Mouse (Mus musculus): Measurements from ENCODE around the gene Zfp526.
"Not testable (repeated sequence)": the region's sequence is repeated elsewhere in the genome, so short reads cannot be mapped to it uniquely, and the experiment has no call there.

Zfp526 gene

DNA sequence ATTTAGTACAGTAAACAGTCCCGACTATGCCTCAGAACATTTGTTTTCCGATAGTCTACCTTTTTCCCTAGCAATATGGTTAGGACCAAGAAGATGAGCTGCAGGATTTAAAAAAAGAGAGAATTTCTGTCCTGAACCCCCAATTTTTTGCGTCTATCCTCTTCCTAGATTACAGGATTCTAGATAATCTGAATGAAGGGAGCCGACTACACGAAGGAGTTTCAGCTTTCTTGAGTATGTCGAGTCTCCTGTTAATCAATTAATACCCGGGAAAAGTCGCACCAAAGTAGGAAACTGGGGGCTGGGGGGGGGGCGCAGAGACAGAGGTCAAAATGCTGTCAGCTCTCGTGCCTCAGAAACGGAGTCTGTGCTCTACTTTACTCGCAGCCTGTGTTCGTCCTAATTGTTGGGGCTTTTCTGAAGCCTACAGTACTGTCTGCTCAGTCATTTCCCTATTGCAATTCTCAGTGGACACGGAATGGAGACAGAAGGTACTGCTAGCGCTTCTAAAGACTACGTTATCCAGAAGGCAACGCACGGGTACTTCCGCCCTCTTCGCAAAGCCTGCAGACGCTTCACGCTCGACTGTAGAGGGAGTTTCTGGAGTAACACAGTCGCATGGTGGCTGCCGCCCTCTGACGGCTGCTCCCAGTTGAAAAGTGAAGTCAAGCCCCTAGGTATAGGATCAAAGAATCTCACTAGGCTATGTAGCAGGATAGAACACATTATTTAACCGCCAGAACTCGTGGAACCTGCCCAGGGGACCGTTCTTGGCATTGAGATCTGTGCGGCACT is 17.8 kb downstream of the Zfp526 start:
- DNase-seq (ENCODE audit: low spot score in 2 of 2) = peak; percentile 90 to 93

DNA sequence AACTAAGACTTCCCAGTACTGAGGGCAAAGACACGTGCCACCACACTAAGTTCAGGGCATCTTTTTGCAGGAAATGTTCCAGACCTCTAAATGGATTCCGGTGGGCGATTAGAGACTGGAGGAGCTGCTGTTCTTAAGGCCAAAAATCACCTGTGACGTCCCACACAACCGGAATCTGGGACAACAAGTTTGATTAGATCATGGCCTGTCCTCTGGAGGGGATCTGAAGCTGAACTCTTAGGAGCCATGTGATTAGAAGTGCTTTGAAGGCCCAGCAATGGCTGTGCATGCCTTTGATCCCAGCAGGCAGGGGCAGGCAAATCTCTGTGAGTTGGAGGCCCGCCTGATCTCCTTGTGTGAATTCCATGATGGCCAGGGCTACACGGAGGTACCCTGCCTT is 19.4 kb downstream of the Zfp526 start:
- no peak for DNase-seq (ENCODE audit: low spot score in 2 of 2)

DNA sequence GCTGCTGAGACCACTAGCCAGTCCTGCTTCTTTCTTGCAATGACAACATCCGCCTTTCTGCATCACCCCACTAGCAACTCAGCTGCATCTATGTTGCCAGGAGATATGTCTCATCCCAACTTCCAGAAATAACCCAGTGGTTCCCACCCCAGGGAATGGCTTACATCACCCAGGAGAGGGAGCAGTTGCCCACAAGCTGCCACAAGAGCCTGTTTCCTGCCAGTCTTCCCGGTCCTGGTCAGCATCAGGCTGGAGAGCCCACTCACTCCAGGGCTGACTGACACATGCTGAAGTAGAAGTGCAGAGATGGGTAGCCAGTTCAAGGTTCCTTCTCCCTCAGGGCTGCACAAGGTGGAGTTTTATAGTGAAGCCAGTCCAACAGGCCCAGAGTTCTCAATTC is 19.8 kb downstream of the Zfp526 start:
- no peak for DNase-seq (ENCODE audit: low spot score in 2 of 2)

DNA sequence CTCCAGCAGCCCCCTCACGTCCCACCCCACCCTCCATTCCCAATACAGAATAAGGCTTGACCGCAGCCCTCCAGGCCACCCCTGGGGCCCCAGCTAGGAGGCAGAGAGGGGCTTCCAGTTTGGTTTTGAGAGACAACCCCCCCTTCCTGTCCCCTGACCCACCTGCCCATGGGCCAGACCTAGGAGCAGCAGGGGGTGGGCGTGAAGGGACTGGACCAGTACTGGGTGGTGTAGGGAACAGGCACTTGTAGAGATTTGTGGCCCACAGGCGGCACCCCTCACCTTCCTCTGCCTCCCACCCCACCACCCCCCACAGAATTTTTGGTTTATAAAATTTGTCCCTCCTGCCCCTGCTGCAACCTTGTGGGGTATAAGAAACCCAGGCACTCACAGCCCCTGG is 22.1 kb downstream of the Zfp526 start:
- no peak for DNase-seq (ENCODE audit: low spot score in 2 of 2)

DNA sequence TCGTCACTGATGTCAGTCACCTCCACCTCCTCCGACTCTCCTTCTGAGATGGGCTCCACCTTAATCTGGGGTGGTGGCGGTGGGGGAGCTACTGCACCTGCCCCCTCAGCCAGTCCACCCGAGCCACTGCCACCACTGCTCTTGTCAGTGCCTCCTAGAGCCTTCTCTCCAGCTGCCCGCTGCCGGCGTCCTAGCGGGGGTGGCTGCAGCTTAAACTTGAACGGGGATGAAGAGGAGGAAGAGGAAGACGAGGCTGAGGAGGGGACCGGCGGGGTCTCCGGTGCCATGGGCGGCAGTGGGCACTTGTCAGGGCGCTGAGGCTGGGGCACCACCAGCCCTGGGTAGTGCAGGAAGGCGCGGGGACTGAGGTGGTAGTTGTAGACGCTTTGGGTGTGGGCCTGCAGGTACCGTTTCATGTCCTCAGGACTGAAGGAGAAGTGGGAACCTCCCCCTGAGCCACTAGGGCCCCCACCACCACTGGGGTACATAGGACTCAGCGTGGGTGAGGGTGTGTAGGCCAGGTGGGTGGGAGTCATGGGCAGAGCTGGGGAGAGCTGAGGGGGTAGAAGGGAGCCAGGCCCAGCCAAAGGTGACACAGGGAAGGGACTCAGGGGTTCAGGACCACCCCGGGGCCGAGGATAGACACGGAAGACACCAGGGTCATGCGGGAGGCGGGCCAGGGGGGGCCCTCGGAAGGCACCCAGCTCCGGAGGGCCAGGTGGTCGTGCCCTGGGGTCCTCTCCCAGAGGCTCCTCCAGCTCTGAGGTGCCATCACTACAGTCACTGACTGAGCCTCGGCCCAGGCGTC is 23.5 kb downstream of the Zfp526 start:
- DNase-seq (ENCODE audit: low spot score in 2 of 2) = no peak

DNA sequence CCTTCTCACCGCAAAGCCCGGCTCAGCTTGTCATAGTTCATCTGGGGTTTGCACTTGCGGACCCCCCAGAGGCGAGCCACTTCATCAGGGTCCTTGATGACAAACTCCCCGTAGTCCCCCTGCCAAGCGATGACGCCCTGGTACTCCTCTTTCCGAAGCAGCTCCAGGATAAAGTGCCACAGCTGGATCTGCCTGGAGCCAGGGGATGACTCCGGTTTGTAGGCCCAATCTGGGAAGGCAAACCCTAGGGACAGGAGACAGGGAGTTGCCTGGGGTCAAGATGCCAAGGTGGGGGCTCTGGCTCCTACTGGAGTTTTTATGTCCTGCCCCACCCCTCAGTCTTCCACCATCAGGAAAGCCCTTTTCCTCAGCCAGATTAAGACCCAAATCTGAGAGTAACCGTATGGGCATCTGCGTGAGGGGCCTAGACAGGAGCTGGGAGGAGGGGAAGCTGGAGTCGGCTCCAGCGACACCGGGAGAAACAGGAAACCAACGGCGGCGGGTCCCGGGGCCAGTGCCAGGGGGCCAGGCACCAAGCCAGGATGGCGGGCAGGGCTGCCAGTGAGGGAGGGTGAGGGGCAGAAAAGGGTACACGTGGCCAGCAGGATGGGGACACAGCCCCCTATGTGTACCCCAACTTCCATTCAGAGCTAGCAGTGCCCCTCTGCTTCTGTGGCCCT is 25.0 kb downstream of the Zfp526 start:
- DNase-seq (ENCODE audit: low spot score in 2 of 2) = no peak

DNA sequence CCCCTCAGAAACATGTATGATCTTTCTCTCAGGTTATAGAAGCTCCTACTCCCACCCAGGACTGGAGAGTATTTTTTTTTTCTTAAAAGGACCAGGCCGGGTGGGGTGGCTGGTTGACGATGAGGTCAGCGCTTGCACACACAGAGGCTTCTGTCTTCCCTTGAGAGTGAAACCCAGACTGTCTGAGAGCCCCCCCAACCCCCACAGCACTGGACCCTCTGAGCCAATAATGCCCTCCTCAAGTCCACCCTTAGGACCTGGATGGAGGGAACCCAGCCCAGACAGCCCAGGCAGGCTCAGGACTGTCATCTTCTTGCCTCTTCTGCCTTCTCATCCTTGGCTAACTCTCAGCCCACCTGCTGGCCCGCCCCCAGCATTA is 25.5 kb downstream of the Zfp526 start:
- no peak for DNase-seq (ENCODE audit: low spot score in 2 of 2)

DNA sequence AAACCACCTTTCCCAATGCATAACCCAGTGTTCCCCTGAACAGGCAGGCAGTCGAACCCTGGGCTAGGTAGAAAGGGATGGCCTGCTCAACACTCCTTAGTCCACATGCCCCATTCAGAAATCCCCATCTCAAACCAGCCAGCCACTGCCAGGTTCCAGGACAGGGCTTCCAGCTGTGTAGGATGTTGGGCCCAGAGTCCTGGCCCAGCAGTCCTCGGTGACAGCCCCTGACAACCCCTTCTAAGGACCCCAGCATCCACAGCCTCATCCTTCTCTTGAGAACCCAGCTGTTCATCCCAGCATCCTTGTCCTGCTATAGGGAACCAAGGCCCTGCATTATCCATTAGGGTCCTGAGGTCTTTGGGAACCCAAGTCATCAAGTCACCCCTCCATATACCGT is 26.3 kb downstream of the Zfp526 start:
- DNase-seq (ENCODE audit: low spot score in 2 of 2) = no peak

DNA sequence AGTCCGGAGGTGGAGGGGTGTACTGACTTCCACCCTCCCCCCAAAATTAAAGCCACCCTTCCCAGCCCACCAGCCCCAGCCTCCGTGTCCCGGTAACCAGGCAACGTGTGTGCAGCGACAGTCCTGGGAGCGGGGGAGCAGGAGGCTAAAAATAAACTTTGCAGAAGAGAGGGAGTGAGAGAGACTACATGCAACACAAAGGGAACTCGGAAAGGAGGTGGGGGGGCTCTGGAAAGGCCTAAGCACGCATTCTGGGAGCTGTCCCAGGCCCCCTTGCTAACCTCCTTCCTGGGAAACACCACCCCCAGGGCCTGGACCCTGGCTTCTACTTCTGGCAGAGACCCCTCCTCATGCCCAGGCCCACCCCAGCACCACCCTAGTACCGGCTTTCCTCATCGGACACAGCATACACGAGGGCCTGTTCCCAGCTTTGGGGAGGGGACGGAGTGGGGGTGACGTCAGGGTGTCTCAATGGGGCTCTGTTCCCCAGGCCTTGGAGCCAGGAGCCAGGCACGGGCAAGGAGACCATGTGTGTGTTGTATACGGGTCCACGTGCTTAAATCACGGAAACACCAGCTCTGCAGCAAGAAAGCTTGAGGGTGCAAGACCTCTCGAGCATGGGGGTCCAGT is 26.9 kb downstream of the Zfp526 start:
- no peak for DNase-seq (ENCODE audit: low spot score in 2 of 2)

DNA sequence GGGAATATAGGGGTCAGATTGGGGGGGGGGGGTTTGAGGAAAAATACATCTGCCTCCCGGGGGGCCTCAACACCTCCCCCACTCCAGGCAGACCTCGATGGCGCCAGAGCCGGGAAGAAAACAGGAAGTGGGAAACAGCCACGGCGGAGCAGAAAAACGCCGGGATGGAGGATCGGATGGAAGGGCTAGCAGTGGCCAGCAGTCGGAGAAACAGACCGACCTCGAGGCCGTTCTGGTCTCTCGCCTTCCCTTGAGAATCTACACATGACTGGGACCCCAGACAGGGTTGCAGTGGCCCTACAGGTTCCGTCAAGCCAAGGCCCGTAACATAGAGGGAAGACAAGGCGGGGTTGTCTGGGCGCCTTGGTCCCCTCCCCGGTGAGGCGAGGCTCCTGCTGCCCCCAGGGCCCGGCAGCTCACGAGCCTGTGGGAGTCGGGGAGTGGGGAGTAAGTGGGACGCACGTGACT is 27.7 kb downstream of the Zfp526 start:
- no peak for DNase-seq (ENCODE audit: low spot score in 2 of 2)

DNA sequence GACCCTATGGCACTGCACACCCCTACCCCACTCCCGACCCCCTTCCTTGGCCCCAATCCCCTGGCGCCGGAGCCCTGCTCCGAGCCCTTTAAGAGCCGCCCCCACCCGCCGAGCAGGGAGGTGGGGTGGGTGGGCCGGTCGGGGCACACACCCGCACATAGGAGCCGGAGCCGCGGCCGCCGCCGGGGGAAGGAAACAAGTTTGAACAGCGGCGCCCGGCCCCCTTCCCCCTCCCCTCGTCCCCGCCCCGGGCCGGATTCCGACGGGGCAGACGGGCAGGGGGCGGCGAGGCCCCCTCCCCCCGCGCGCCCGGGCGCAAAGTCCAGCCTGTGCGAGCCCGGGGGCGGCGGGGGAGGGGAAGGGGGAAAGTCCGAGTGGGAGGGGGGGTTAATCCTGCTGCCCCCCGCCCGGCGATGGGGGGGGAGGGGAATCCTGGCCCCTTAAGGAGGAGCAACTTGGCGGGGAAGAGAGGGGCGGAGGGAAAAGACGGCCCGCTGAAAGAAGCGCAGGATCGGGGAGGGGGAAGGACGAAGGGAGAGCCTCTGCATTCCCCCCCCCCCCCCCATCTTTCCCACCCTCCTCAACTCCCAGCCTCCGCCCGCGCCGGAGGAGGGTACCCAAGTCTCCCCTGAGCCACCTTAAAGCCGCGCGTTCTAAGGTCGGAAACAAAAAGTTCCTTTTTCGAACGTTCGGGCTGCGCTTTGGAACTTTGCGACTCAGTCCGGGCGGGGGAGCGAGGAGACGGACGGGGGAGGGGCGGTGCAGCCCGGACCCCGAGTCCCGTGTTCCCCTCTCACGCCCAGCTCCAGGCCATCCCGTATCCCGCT is 28.3 kb downstream of the Zfp526 start:
- peak; percentile 74 to 78 for DNase-seq (ENCODE audit: low spot score in 2 of 2)

DNA sequence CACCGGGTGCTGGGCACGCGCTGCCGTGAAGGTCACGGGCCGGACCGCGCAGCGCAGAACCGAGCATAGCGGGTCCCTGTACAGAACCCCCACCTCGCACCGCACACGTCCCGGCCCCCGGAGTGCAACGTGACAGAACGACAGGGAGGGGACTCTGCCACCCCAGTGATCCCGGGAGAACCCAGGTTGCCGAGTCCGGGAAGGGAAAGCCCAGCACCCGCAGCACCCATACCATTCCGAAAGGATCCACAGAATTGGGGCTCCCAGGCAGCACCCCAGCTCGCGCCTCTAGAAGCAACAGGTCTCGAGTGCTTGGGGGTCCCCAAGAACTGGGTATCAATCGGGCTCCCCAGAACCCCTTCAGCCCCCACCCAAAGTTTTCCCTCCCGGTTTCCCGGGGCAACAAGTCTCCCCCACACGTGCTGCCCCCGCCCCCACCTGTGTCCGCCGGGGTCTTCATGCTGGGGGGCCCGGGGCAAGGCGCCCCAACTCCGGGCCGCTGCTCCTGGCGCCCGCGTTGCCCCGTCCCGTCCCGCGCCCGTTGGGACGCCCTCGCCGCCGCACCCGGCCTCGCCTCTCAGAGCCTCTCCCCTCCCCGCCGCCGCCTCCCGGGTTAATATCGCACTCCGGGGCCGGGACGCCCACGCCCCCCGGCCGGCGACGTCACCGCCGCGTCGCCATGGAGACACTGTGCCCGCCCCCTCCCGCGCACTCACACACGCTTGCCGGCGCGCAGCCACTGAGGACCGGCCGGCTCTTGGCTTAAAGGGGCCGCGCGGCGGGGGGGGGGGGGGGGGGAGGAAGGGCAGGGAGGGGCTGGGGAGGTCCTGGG is 29.1 kb downstream of the Zfp526 start, which contains the start of gene Erf:
Gene Erf (minus strand): TSS at position 621 of the 832 bp plus-strand sequence.
- peak; percentile 92 to 93 for DNase-seq (ENCODE audit: low spot score in 2 of 2)

DNA sequence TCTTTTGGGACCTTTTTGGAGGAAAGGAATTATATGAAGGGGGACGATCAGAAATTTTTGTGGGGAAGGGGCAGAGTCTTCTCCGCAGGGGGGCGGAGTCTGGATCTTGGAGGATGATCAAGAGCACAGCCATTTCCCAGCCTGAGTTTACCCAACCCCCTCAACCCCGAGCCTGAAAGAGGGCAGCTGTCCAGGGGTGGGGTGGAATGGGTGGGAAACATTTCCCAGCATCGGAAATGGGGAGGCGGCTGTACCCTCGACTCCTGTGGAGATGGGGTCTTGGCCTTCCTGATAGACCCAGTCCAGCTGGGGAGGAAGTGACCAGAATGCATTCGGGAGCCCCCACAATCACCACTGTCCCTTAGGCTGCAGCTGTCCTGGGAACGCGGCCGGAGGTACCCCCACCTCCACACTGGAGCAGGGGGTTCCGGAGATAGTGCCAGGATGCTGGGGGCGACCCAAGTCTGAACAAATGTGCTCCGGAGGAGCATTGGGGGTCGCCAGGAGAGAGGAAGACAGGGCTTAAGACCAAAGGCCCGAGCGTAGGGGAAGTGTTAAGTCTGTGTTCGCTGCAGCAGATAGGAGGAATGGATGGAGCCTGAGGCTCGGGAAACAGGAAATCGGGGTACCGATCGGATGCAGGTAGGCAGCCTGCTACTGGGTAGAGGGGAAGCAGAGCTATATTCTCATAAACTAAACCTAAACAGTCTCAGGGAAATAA is 30.0 kb downstream of the Zfp526 start:
- DNase-seq (ENCODE audit: low spot score in 2 of 2) = peak in 1 of 2 experiments; percentile 45

DNA sequence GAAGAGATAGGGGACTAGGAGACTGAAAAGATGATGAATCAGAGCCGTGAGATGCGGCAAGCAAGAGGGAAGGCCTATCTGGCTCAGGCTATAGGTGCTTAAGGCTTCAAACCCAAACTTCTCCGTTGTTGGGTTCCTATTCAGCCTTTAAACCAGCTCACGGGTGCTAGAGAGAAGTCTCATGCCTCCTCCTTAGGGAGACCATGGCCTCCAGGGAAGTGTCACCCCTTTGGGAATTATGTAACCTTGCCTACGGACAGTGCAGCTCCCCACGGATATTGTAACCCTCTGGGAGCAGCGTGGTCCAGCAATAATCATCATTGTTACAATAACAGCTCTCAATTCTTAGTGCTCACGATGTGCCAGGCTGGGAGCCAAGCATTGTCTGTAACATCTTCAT is 30.6 kb downstream of the Zfp526 start:
- DNase-seq (ENCODE audit: low spot score in 2 of 2) = no peak

DNA sequence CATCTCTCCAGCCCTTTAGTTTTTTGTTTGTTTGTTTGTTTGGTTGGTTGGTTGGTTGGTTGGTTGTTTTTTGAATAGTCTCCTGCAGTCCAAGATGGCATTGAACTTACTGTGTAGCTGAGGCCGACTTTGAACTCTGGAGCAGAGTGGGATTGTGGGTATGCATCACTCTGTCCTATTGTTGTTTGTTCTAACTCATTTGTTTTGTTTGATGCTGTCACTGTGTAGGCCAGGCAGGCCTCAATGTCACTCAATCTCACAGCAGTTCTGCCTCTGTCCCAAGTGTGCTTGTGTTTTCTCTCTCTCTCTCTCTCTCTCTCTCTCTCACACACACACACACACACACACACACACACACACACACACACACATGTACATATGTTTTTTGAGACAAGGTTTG is 40.7 kb downstream of the Zfp526 start:
- no peak for DNase-seq (ENCODE audit: low spot score in 2 of 2)

DNA sequence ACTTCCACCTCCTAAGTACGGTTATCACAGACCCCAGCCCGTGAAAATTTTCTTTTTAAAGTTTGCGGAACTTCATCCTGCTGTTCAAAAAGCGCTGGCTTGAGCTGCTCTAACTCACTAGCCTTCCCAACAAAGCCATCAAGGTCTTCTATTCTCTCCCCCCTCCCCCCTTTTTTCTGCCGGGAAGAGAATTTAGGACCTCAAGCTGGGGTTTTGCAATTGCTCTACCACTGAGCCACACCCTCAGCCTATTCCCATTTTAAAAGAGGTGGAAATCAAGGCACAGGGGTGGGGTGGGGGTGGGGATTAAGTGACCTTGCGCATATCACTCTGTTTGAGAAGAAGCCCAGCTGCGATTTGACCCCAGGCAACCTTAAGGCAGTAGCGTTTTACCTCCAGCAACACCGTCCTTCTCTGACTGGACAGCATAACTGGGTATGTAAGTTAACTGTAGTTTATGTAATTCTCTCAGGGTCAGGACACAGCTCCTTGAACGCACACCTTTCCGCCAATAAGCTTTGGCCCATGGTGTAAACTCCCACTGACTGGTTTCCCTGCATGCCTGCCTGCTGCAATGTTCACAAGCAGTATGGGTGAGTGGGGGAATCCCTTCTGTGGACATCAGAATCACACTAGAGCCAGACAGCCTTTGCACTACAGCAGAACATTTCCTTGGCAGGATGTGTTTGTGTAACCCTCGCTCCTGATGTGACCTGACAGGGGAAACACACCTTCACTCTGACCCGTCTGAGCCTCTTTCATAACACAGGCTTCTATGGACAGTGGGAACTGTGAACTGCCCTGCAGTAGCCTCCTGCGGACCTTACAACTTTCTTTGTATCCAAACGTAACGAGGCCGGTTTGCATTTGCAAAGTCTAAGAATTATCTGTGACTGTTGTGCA is 43.0 kb downstream of the Zfp526 start:
- DNase-seq (ENCODE audit: low spot score in 2 of 2) = no peak

DNA sequence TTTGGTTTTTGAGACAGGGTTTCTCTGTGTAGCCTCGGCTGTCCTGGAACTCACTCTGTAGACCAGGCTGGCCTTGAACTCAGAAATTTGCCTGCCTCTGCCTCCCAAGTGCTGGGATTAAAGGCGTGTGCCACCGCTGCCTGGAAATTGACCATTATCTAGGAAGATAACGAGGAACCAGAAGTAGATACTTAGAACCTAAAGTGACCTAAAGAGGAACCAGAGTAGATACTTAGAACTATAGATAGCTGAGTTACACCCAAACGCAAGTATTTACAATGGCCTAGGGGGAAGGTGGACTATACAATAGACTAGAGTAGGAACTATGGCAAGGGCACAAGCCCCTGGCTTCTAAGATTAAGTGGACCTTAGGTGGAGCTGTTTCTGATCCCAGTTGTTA is 44.5 kb downstream of the Zfp526 start:
- not testable (repeated sequence) for DNase-seq (ENCODE audit: low spot score in 2 of 2)
